Mouse (Mus musculus): ENCODE measurements around the gene Rab40c. TPM values are rescaled to one million over a fixed set of nuclear protein-coding genes. Genes with fewer than 3 reads are reported as not detected.

Gene Rab40c
- total RNA-seq, 4 experiments from 2014 or later = 39.7 to 46.1 (median 45.1) TPM

DNA sequence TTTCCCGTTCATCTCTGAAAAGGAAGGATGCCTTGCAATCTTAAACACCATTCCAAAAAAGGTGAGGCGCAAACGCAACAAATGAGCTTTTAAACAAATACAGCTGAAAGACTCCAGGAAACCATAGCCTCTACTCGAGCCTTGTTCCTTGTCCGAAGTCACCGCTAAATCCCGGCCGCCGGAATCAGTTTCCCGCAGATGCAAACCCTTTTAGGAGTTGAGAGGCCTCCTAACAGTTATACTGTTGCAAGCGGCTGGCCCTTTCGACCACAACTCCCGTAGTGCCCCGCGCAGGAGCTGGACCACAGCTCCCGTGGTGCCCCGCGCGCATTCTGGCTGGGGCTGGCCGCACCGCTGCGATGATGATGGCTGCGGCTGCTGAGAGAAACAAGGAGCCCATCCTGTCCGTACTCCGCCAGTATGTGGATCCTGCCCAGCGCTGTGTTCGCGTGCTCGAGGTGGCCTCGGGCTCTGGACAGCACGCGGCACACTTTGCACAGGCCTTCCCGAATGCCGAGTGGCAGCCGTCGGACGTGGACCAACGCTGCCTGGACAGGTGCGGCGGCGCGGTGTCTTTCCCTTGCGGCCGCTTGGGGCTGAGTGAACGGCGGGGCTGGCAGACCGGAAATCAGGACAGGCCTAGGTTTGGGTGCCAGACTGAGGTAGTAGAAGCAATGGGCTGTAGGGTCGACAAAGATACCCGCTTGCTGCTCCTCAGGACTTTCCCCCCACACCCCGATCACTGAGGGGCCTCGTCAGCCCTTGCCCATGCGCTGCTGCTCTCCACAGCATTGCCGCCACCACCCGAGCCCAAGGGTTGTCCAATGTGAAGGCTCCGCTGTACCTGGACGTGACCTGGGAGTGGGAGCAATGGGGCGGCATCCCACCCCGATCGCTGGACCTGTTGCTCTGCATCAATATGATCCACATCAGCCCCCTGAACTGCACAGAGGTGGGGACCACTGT lies 44.1 kb downstream of the Rab40c start:
- peak; percentile 84 to 86 for DNase-seq (ENCODE audit: low spot score in 2 of 2)

DNA sequence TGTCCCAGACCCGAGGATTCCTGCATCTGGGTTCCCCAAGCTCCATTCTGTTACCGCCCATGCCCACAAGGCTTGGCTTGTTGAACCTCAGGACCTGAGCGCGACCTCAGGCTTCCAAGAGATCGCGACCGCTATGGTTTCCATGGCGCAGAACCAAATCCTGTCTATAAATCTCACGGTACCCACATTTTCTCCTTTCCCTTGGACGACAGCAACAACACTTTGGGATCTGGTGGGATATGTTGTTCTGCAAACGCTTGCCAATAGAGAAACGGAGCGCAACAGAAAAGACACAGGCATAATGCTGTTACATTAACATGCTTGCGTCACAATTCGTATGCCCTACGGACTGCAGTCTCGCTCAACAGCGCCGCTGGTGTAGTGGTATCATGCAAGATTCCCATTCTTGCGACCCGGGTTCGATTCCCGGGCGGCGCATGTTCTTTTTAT lies 44.8 kb downstream of the Rab40c start, which contains the start of gene Mettl26:
Gene Mettl26 (plus strand): TSS at position 354 of the 450 bp plus-strand sequence.
- peak; percentile 89 to 100 for DNase-seq (ENCODE audit: low spot score in 2 of 2)

DNA sequence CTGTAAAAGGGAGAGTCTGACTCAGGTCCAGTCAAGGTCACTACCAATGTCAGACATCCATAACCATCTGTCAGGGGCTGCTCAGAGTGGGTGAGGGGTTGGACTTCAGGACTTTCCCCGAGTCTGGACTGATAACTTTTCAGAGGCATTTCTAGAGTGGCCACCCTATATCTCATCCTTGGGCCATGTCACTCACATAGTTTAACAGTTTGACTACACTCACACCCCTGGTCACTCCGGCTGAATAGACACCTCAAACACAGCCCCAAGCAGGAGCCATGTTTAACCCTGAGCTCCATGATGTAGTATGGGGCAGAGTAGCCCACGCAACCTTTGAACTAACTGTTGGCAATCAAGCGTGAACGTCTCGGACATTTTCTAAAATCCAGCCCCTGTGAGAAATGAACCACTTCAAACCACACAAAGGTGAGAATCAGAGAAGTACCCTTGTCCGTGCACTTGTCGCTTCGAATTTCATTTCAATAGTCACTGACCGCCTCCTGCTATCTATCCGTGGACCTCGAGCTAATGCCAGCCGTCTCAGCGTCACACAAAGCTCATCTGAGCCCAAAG lies 45.3 kb downstream of the Rab40c start:
- no peak for DNase-seq (ENCODE audit: low spot score in 2 of 2)

DNA sequence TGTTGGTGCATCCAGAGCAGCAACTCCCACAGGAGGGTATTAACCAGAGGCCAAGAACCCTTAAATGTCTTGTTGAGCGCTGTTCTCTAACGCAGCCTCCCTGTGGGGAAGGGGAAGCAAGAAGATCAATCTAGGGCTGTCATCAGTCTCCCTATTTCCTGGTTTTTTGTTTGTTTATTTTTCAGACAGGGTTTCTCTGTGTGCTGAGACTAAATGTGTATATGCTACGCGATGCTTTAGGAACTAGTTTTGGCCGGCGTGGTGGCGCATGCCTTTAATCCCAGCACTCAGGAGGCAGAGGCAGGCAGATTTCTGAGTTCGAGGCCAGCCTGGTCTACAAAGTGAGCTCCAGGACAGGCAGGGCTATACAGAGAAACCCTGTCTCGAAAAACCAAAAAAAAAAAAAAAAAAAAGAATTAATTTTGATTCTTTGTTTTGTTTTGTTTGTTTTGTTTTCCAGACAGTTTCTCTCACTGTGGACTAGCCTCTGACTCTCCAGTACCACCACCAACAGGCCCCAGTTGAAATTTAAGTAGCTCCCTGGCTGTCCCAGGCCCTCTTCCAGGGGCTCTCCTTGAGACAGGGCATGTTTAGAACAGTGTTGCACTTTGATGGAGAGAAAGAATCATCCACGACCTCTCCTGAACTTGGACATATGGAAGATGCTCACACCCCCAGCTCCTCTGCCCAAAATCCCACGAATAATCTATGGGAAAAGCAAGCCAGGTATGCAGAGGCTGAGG lies 46.0 kb downstream of the Rab40c start:
- no peak for DNase-seq (ENCODE audit: low spot score in 2 of 2)

DNA sequence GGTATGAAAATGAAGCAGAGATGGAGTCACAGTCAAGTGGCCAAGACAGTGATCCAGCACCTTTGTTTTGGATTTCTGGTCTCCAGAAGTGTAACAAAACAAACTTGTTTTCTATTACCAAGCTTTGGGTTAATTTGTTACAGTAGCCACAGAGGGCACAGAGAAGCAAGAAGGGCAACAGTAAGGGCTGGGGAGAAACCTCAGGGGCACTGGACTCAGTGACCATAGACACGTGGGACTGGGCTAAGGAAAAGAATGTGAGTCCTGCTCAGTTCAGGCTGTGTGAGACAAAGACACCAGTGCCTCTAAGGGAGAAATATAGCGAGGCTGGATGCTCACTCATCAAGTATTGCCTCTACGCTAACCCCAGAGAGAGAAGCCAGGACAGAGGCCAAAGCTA lies 46.9 kb downstream of the Rab40c start:
- DNase-seq (ENCODE audit: low spot score in 2 of 2) = no peak

DNA sequence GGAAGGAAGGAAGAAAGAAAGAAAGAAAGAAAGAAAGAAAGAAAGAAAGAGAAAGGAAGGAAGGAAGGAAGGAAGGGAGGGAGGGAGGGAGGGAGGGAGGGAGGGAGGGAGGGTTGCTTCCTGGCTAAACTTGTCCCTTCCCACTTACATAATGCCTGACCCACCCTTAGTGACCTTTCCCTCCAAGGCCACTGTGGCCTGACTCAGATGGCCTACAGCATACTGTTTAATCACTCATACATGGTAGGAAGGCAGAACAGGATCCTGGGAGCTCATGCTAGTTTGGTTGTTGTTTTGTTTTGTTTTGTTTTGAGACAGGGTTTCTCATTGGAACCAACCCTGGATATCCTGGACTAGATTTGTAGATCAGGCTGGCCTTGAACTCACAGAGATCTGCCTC lies 48.0 kb downstream of the Rab40c start:
- DNase-seq (ENCODE audit: low spot score in 2 of 2) = peak in 1 of 2 experiments; percentile 4

DNA sequence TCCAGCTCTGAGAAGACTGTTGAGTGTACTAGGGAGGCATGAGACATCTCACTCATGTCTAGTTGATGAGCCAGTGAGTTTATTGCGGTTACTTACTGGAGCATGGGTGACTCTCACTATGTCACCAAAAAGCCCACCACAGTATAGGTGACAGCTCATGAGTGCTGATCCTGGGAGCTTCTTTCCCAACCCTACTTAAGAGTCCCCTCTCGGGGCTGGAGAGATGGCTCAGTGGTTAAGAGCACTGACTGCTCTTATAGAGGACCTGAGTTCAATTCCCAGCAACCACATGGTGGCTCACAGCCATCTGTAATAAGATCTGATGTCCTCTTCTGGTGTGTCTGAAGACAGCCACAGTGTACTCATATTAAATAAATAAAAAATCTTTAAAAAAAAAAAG lies 49.6 kb downstream of the Rab40c start:
- DNase-seq (ENCODE audit: low spot score in 2 of 2) = peak in 1 of 2 experiments; percentile 4

DNA sequence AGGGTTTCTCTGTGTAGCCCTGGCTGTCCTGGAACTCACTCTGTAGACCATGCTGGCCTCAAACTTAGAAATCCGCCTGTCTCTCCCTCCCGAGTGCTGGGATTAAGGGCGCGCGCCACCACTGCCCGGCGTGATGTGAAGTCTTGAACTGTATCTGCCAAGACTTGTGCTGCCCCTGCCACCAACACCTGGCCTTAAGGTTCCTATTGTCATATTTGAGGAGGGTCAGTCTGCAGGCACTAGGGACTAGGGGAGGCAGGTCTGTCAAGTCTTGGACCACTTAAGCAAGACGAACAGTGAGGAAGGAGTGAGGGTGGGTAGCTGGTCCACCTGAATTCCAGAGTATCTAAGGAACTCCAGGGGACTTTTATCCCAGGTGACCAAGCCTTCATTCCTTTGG lies 50.0 kb downstream of the Rab40c start:
- DNase-seq (ENCODE audit: low spot score in 2 of 2) = peak in 1 of 2 experiments; percentile 5

DNA sequence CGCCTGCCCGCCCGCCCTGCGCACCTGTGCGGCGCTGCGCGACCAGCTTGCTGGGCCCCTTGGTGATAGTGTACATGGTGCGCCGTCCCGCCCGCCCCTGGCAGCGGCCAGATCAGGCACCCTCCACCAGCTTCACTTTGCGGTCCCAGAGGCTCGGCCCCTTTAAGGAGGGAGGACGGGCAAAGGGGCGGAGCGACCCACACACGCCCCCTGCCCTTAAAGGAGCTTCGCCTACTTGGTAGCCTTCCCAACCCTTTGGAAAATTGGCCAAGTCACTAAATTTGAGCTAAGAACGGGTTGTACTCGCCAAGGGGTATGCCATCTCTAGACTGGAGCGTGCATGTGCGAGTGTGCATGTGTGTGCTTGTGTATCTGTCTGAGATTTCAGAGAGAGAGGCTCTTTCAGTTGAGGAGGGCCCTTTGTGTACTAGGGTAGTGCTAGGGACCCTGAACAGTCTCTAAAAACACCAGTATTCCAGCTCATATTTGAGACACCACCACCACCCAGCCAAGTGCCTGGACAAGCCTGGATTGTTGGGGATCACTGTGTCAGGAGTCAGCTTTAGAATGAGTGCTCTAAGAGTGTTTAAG lies 50.8 kb downstream of the Rab40c start, which contains the start of gene Mcrip2:
Gene Mcrip2 (minus strand): TSS at position 164 of the 591 bp plus-strand sequence.
- peak; percentile 69 to 73 for DNase-seq (ENCODE audit: low spot score in 2 of 2)

DNA sequence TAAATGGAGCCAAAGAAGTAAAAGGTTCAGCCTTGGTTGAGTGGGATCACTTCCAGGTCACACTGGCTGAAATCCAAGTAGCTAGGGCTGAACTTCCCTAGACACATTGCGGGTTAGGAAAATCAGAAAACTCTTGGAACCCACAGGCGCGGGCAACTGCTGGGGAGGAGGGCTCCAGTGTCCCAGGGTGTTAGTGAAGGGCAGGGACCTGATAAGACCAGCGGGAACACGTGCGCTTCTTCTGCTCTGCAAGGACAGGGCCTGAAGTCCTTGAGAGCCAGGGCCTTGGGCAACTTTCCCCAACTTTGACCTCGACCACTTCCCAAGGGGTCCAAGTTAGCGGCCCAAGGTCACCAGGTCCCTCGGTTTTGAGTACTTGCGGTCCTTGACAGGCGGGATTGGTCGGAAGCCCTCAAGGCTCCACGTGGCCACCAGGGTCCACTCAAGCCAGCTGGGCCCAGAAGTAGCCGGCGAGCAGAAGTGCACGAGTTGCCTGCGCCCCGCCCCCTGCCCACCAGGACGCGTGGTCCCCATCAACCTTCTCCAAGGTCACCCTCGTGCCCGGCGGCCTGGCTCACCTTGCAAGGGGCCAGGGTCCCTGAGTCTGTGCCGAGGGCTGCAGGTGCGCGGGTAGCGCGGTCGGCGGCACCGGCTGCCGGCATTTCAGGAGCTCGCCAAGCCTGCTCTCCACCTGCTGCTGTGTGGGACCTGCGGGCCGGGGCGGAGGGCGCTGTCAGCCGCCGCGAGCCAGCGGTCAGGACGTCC lies 51.5 kb downstream of the Rab40c start:
- DNase-seq (ENCODE audit: low spot score in 2 of 2) = peak in 1 of 2 experiments; percentile 16

DNA sequence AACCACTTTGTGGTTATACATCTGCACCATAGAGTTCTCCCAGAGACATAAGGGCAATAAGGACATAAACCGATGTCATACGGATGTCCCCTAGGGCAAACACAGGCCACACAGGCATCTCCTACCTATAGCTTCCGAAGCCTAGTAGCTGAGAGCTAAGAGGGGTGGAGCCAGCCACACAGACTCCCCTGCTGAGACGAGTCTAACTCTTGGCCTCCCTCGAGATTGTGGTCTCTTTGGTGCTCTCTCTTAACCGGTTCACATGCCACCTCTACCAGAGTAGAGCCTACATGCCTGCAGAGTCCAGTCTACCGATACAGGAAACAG lies 52.1 kb downstream of the Rab40c start:
- DNase-seq (ENCODE audit: low spot score in 2 of 2) = no peak

DNA sequence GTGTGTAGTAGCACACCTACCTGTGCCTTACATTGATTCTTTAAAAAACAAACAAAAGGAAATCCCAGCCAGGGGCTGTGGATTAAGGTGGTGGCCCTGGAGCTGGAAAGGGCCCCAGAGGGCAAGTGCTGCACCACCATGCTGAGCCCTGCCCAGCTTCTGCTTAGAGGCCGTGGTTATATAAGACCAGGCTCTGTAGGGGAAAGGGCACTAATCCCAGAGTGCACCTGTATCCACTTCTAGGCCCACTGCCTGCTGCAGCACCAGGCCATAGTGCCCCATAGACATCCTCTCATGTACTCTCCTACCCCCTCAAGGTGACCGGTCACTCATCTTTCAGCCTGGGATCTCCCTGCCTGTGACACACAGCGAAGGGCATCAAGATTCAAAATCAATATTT lies 53.4 kb downstream of the Rab40c start:
- DNase-seq (ENCODE audit: low spot score in 2 of 2) = no peak

DNA sequence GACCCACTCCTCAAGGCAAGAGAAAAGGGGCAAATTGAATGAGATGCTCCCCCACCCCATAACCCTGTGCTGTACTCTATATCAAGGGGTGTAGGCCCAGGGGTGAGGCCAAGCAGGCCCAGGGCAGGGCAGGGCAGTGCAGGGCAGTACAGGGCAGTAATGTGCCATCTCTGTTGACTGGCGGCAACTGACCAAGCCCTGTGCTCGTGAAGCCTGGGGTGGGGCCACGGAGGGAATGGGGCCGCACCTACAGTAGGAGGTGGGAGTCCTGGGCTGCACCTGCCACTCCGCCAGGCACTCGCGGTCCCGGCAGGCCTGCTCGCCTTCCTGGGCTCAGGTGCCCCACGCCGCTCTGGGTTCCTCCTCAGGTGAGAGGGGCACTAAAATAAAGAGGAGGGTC lies 54.2 kb downstream of the Rab40c start:
- no peak for DNase-seq (ENCODE audit: low spot score in 2 of 2)

DNA sequence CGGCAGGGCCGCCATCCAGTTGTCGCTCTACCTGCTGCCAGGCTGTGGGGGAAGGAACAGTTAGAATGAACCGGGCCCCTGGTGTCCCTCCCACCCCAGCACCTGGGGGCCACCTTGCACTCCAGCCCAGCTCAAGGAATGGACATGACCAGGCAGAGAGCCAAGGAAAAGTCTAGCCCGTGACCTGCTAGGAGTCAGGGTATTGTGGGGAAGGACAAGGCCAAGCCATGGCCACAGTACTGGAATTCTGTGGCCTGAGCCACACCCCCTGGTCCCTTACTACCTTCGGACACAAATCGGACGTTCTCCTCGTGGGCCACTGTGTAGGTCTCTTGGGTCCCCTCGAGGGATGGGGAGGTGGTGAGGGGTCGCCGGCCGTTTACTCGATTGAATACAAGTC lies 55.2 kb downstream of the Rab40c start:
- DNase-seq (ENCODE audit: low spot score in 2 of 2) = no peak

DNA sequence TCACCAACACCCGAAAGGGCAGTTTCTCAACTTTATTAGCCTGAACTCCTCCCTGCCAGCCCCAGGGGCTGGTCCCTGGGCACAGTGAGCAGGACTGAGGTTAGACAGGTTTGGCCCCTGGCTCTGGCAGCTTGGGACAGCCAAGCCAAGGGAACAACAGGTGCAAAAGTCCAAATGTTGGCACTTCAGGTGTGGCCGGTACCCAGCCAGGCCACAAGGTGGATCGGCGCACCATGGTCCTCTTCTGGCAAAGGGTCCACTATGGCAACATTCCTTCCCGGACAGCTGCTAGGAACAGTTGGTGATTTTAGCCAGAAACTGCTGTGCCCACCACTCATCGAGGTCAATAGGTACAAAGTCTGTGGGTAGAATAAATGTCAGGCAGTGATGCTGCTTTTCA lies 55.8 kb downstream of the Rab40c start:
- DNase-seq (ENCODE audit: low spot score in 2 of 2) = no peak

DNA sequence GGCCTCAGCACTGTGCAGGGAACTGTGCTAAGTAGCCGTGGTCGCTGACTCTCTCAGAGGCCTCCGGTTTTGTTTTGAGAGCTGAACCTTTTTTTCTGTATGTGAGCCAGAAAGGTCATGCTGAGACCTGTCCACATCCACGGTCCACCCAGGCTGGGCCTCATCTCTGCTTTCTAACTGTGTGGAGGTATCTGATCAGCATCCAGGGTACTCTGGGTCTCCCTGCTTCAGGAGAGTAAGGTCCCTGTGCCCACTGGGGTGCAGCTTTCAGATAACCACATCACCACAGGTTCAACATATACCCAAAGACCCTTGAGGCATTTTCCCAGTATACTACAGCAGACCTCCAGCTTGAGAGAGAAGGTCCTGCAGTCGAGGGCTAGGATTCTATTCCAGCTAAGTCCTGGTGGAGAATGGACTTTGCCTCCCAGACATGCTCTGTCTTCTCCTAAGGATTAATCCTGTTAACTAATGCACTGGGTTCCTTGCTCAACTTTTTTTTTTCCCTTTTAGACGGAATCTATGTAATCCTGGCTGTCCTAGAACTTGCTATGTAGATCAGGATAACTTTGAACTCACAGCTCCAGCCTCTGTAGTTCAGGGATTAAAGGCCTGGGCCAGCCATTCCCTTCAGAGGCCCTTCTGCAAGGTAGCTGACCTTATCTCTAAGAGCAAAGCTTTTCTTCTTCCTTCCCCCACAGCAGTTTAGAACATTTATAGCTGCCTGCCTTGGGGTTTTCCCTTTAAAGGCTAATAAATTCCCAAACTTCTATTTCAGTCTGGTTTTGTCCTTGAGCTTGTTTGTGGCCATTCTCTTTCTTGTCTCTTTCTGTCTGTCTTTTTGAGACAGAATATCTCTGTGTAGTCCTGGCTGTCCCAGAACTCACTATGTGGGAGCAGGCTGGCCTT lies 57.6 kb downstream of the Rab40c start:
- no peak for DNase-seq (ENCODE audit: low spot score in 2 of 2)

DNA sequence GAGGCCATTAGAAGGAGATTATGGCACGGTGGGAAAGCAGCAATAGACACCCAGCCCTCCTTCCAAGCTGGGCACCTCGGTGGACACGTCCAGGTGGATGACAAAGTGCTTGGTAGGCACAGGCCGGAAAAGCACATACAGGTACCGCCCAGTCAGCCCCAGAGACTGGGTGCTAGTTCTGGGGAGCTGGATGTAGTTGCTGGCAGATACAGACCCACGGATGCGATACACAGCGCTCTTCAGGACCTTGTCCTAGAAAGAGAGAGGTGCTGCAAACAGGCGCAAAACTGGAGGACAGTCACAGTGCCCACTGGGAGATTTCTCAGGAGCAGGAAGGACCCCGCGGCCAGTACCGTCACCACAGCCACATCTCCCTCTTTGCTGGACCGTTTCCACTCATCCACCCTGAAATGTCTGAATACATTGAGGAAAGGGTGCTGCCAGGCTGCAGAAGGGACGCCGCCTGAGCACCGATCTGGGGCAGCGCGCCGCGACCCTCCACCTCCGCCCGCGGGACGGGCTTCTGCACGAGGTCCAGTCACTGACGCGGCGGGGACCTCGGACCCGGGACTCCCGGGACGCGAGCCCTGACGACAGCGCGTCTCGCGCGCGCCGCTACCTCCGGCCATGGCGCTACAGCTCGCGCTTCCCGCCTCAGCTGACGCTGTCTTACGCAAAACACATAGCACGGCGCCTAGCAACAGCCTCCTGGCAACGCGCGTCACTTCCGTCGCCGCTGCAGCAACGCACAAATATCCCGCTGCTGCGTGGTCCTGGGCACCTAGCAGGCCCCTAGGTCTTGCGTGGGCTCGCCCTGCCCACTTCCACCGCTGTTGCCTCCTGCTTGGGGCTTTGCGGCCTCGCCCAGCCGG lies 58.5 kb downstream of the Rab40c start, which contains the start of gene Wdr90:
Gene Wdr90 (minus strand): TSS at position 670 of the 872 bp plus-strand sequence.
- DNase-seq (ENCODE audit: low spot score in 2 of 2) = peak; percentile 85 to 93

DNA sequence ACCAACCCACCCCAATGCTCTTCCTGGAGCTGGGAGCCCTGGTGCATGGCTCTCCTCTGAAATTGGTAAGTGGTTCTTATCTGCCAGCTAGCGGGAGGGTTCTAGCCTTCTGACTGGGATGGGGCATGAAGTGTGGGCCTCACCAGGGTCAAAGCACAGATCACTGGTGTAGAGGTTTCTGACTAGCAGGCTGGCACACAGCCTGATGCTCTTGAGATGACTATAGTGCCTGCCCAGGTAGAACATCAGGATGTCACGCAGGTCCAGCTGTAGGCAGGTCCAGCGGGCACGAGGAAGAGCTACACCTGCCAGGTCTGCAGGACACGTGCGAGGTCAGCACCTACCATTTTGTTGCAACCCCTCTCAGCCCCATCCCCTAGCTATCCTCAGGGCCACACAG lies 59.3 kb downstream of the Rab40c start:
- no peak for DNase-seq (ENCODE audit: low spot score in 2 of 2)

Measured in left cerebral cortex, adult 8-10 months (tissue).